Mouse (Mus musculus) lung, postnatal 14 days (tissue): ENCODE results near the gene Tulp3.
"Not testable (repeated sequence)": the region's sequence is repeated elsewhere in the genome, so short reads cannot be mapped to it uniquely, and the experiment has no call there.

Source experiments
- DNase-seq: peaks from one replicate; pipeline ENCODE4 v3.0.0; 2021

Tulp3 gene

DNA sequence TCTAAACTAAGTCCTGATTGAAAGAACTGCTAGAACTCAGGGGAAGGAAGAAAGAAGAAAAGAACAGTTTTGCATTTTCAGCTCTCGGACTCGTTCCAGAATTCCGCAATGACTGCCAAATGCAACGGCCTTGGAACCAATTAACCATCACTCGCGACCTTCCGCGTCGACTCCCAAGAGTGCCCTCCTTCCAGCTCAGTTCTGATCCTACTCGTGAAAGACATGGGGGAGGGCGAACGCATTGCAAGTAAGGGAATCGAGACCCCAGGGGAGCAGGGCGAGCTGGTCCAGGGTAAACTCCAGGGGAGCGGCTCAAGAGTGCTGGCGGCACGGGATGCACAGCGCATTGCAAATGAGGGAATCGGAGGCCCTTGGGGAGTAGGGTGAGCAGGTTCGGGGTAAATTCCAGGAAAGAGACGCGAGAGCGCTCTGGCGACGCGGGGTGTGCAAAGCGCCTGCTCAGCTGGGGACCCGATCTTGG lies 410 bp downstream of the Tulp3 start:
- DNase-seq: peak; percentile 49

GRCm38 (mm10) chr6:128354140-128354539 lies 1.5 kb downstream of the Tulp3 start:
- DNase-seq: no peak

DNA sequence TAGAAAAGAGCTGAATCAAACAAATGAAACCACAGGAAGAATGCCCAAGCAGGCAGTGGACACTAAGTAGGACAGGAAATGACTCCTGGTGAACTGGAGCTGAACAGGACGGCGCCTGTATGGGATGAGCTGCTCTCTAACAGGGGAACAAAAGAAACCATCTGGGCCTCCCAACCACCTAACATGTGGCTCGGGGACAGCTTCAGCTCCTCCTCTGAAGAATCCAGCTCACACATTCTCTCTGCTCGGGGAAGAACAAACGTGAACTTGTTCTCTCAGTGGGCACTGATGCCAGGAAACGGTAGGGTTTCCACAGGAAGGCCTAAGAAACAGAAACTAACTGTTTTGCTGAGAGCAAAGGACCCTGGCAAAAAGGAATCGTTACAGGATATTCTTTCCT lies 5.9 kb downstream of the Tulp3 start:
- no peak for DNase-seq

DNA sequence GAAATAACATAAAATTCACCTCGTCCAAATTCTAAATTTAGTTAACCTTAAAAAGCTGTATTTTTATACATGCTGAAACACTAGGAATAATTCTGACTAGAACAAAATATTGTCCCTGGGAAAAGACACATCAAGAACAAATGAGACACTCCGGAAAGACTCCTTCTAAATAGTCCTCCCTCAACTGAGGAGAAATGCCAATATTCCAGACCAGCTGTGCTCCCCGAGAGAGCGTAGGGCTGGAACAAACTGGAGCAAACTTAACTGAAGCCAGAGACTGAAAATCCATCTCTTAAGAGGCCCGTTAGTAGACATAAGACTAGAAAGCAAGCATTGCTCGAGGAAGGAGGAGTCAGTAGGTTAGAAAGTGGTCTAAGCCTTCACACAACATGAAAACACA lies 8.9 kb downstream of the Tulp3 start:
- no peak for DNase-seq

DNA sequence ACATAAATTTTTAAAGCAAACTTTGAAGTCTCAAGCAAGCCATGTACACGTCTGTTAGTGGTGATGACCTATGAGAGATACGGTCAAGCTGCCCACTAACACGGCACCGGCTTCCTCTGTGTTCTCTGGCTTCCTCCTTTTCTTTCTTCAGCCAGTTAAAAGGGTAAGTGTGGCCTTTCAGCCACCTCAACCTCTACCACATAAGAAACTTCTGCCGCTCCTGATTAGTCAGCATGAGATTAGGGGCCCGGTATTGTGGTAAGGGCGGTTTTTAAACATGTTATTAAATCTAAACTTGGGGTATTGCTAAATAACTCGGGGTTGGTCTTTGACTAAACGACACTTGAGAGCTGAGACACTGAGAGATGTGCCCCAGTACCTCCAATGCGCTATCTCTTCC lies 10.0 kb downstream of the Tulp3 start:
- DNase-seq: no peak

DNA sequence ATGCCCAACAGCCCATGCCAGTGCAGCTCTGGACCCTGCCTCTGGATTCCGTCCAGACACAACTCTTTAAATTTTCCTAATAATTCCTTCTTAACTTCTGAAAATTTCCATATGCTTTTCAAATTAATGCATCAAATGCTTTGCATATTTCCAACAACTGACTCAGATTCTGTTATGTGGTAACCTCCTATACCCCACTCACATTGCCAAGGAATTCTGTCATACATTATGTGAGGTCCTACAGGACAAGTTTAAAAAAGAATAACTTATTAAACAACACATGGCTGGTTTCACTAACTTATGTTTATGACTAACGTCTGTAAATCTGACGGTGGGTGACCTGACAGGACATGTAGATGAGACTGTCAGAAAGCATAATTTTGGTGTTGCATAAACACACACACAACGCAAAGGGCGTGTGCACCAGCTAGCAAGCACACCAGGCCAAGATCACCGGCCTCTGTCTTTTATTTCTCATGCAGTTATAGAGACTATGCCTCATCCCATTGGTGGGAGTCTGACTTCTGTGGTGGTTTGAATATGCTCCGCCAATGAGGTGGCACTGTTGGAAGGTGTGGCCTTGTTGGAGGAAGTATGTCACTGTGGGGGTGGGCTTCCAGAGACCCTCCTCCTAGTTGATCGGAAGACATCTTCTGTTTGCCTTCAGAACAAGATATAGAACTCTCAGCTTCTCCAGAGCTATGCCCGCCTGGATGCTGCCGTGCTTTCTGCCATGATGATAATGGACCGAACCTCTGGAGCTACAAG lies 13.5 kb downstream of the Tulp3 start:
- no peak for DNase-seq

DNA sequence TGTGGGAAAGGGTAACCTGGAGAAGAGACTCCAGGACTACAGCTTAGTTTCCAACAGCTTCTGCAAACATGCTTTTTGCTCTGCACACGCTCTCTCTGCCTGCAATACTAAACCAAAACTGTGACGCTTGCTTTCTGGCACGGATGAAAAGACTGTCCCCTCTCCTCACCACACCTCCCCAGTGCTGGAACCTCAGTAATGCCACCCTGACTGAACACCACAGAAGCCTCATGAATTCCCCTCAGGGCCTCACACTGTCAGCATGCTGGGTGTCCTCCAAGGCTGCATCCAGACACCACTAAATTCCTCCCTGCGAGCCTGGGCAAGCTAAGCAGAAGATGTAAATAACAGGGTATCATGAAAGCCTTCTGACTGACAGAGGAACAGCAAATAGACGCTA lies 16.8 kb downstream of the Tulp3 start:
- DNase-seq: no peak

- no peak for DNase-seq
Observed at GRCm38 (mm10) chr6:128337467-128337866, 18.2 kb downstream of the Tulp3 start.

- DNase-seq: peak; percentile 86
Observed at GRCm38 (mm10) chr6:128334397-128335124, 21.1 kb downstream of the Tulp3 start.

- peak; percentile 74 for DNase-seq
Observed at GRCm38 (mm10) chr6:128318317-128318716, 37.3 kb downstream of the Tulp3 start.

DNA sequence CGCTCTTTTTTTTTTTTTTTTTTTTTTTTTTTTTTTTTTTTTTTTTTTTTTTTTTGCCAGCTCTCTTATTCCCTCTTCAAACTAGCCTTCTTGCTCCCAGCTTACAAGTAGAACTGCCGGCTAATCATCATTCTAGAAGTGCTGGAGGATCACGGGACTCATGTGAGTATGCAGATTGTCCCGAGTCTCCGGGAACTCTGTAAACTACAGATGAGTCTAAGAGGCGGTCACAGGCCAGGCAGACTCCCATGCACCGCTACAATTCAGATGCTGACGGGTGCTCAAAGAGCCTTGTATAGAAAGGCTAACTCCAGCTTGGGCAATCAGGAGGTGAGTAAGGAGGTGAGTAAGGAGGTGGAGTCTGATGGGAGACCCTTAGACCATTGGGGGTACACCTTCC lies 40.1 kb downstream of the Tulp3 start:
- no peak for DNase-seq

DNA sequence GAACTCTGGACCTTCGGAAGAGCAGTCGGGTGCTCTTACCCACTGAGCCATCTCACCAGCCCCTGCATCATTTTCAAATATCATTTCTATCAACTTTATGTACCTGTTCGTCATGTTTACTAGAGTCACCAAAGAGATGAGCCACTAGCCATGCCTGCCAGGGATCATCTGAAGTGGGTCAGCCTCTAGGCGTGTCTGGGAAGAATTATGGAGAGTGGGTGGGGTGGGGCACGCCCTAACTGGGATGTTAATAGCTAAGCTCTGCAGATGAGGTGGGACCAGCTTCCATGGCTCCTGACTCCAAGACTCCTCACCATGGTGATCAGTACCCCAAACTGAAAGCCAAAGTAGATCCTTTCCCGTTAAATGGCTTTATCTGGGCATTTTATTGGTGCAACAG lies 40.9 kb downstream of the Tulp3 start:
- no peak for DNase-seq

DNA sequence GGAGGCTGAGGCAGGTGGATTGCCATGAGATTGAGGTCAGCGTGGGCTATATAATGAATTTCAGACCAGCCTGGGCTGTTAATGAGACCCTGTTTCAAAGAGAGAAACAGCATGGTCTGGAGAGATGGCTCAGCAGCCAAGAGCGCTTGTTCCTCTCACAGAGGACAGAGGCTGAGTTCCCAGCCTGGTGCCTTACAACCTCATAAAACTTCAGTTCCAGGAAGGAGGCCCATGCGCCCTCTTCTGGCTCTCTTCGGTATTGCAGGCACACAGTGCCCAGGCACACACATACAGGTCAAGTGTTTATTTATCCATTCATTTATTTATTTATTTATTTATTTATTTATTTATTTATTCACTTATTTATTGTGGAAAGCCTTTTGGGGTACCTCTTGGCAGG lies 47.3 kb downstream of the Tulp3 start:
- peak; percentile 79 for DNase-seq

DNA sequence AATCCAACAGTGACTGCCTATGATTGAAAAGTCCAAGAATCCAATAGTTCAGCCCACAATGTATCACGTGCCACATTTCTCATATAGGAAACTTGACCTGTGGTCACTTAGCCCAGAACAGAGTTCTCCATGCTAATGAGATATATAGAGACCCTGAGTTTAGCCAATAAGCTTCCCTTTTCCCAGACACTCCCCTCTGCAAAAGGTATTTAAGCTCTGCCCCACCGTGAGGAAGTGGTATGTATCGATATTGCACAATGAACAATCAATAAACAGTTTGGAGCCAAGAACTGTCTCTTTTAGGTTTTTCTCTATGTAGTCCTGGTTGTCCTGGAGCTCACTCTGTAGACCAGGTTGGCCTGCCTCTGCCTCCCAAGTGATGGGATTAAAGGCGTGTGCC lies 50.9 kb downstream of the Tulp3 start:
- no peak for DNase-seq

GRCm38 (mm10) chr6:128302640-128303039 lies 53.0 kb downstream of the Tulp3 start:
- not testable (repeated sequence) for DNase-seq

- no peak for DNase-seq
Observed at GRCm38 (mm10) chr6:128301891-128302290, 53.8 kb downstream of the Tulp3 start.

GRCm38 (mm10) chr6:128301458-128301857 lies 54.2 kb downstream of the Tulp3 start:
- DNase-seq: no peak

DNA sequence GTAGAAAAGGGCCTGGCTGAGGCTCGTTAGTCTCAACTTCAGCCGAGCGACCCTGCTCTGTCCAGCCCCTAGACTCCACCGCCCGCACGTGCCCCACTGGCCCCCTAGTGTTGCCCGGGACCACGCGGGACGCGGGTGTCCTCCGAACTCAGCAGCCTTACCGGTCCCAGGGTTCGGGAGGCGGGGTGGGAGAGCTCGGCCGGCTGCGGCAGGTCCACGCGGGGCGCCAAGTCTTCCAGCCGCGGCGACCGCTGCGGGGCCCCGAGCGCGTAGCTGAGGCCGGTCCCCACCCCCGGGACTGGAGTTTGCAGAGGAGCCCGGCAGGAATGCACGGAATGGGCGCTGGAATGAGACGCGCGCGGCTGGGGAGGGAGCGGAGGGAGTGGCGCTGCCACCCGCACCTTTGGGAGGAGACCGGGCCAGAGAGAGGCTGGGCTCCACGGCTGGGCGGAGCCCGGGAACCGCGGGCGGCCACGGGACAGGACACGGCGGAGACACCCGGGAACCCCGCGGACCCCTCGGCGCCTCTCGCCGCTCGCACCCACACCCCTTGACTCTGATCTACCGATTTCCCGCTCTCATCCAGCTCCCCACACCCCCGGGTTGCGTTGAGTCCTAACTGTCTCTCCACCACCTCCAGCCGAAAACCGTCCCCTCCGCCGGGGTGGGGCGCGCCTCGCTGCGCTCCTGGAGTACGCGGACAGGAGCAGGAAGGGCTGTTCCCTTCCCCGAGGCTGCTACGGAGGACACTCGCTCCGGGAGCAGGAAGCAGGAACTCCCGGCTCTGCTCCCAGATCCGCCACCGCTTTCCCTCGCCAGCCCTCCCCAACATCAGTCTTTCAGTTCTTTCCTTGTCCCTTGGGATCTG lies 55.3 kb downstream of the Tulp3 start, which contains the start of gene Tead4:
TSS of gene Tead4 (minus strand) at position 690 of the 868 bp plus-strand sequence.
- peak; percentile 87 for DNase-seq

DNA sequence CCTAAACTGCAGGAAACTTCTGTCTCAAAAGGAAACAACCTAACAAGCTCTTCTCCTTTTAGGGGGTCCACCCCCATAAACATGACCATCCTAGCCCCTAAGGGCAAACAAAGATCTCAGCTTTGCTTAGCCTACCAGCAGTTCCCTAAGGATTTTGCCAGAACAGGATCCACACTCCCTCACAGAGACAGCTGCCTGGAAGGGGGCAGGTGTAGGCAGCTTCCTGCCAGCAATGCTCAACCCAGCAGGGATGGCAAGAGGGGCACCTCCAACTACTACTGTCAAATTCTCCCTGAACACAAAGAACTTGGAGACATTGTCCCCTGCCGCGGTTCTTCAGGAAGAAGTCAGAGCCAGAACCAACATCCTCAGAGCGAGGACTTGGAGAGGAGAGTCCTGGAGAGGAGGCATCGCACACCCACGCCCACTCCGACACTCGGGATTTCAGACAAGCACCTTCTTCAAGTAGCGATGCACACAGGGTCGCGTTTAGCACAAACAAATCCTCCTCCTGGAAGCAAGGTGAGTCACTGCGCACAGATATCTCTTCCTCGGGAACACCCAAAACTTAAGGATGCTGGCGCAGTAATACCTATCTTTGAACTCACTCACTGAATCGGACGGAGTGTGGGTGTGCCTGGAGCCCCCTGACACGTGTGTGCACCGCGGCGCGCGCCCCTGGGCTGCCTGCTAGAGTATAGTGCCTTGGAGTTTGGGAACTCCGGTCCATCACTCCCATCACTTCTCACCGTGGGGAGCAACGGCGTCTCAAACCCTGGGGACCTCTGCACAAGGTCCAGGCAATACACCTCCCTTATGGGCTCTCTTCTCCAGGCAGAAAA lies 56.1 kb downstream of the Tulp3 start:
- no peak for DNase-seq

GRCm38 (mm10) chr6:128298246-128298645 lies 57.4 kb downstream of the Tulp3 start:
- DNase-seq: no peak

GRCm38 (mm10) chr6:128296750-128297393 lies 58.8 kb downstream of the Tulp3 start:
- no peak for DNase-seq
